Mouse (Mus musculus) neural tube, embryonic 15.5 days (tissue): ENCODE results near the gene Elf4. TPM values are rescaled to one million over a fixed set of nuclear protein-coding genes. Genes with fewer than 3 reads are reported as not detected.

ENCODE experiments used
- polyA plus RNA-seq: library from polyadenylated mRNA; unstranded; fragments of >200 nt; fragmentation: Nextera tagmentation; extraction: Ambion mirVana; gene quantifications from 2 replicates; pipeline ENCODE4 v1.2.1, GENCODE M21; 2015

The Elf4 gene
- polyA plus RNA-seq, 1 experiment from 2014 or later = 0.74 TPM

Other genes with a start within 250 kb of the Elf4 start
- gene Utp14a, start 206.3 kb downstream of the Elf4 start, polyA plus RNA-seq = 15.7 TPM in 2 replicates
- 5.1 and 7.2 TPM in 2 replicates for gene Bcorl1, start 121.8 kb downstream of the Elf4 start, polyA plus RNA-seq
- gene Aifm1, start 50.4 kb upstream of the Elf4 start, polyA plus RNA-seq = 40.9 and 49.1 TPM in 2 replicates
- 78.3 and 102 TPM in 2 replicates for gene Rab33a, start 56.2 kb upstream of the Elf4 start, polyA plus RNA-seq
- gene Zfp280c, start 131.4 kb upstream of the Elf4 start, polyA plus RNA-seq = 7.2 and 7.9 TPM in 2 replicates
- gene Slc25a14, start 160.3 kb upstream of the Elf4 start, polyA plus RNA-seq = 35.6 and 40.8 TPM in 2 replicates
- gene Gpr119, start 211.3 kb upstream of the Elf4 start, polyA plus RNA-seq = 0.09 TPM in 1 of 2 replicates, not detected in the other
- 19.9 and 20.7 TPM in 2 replicates for gene Rbmx2, start 231.9 kb upstream of the Elf4 start, polyA plus RNA-seq